ENCODE assay signal across 13 mouse cellular contexts in the genomic region with DNA sequence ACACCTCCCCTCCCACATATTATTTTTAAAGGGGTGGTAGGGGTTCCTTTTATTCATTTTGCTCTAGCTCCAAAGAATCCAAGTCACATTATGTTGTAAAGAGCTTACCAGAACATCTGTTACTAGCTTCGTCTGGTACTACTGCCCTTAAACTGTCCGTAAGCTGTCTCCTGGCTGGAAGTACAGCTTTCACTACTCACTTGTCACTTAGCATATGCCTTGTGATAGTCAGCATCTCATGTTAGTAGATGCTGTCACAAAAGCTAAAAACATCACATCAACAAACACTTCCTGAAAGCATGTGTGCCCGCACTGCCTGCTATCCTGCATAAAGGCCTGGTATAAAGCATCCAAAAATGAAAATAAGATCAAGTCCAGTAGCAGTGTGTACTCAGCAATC. TPM values are rescaled to one million over a fixed set of nuclear protein-coding genes. Genes with fewer than 3 reads are reported as not detected.
DNase-seq lines count a peak whose midpoint lies in the region; ATAC-seq and TF ChIP-seq lines count a peak whose summit lies in the region.
"Had no signal": no experiment of that assay in that cellular context is flagged by ENCODE, and none has a peak within 500 bp of the region (broad histone marks: within the 10 kb centered on the region; RNA-seq: fewer than 3 reads in every experiment).

No protein-coding gene starts in this region.

- H3K9me3 ChIP-seq in forebrain, embryonic 16.5 days (ENCODE audit: control insufficient read depth, low read length) = no peaks in the 10 kb centered on the region
- H3K9me3 ChIP-seq in forebrain, embryonic 11.5 days (ENCODE audit: control insufficient read depth, low read length) = no peaks in the 10 kb centered on the region
- no peaks in the 10 kb centered on the region for H3K9me3 ChIP-seq in ES-Bruce4 (replicated peaks; ENCODE audit: control insufficient read depth, insufficient read depth, low read length, poor library complexity, severe bottlenecking)
- H3K9me3 ChIP-seq in liver, embryonic 14.5 days (ENCODE audit: control insufficient read depth, low read length) = no peaks in the 10 kb centered on the region
- H3K9me3 ChIP-seq in hindbrain, postnatal 0 days (ENCODE audit: low read length) = no peaks in the 10 kb centered on the region
- H3K9me3 ChIP-seq: hindbrain, embryonic 12.5 days had no signal

- no peak for TF ChIP-seq EP300 in ES-Bruce4 (IDR thresholded peaks at IDR 0.05; ENCODE audit: insufficient read depth, low read depth, low read length)
- no peak for TF ChIP-seq EP300 in liver, embryonic 14.5 days (IDR thresholded peaks at IDR 0.05; ENCODE audit: low read depth)

- H3K4me2 ChIP-seq in forebrain, embryonic 16.5 days (ENCODE audit: low read length) = no peak overlapping the region
- no peak overlapping the region for H3K4me2 ChIP-seq in forebrain, embryonic 11.5 days (ENCODE audit: low read depth, low read length, severe bottlenecking)
- peak overlapping the region; percentile 67 for H3K4me2 ChIP-seq in liver, embryonic 14.5 days (ENCODE audit: low read depth)
- no peak overlapping the region for H3K4me2 ChIP-seq in hindbrain, postnatal 0 days (ENCODE audit: low read depth, low read length)

- H3K4me3 ChIP-seq in forebrain, embryonic 16.5 days (replicated peaks; ENCODE audit: low read length) = no peak overlapping the region
- H3K4me3 ChIP-seq in forebrain, embryonic 11.5 days (ENCODE audit: low read depth, low read length) = no peak overlapping the region
- H3K4me3 ChIP-seq in liver, adult 2 months (ENCODE audit: insufficient read depth, low read depth, low read length) = no peak overlapping the region
- no peak overlapping the region for H3K4me3 ChIP-seq in ES-Bruce4 (ENCODE audit: low read depth, low read length)
- peak overlapping the region in 1 of 2 experiments; percentile 92; a peak in 2 of 4 replicates for H3K4me3 ChIP-seq in liver, embryonic 14.5 days (ENCODE audit: insufficient read depth in 1 of 2, low read depth in 2 of 2, low read length in 2 of 2)
- H3K4me3 ChIP-seq in hindbrain, postnatal 0 days (ENCODE audit: low read length) = no peak overlapping the region
- H3K4me3 ChIP-seq: hindbrain, embryonic 12.5 days had no signal

- H3K27ac ChIP-seq in forebrain, embryonic 16.5 days (ENCODE audit: low read length) = no peak overlapping the region
- H3K27ac ChIP-seq in forebrain, embryonic 11.5 days (ENCODE audit: low read depth, low read length) = no peak overlapping the region
- peak overlapping the region; percentile 42; the same call in 1 of the 2 replicates for H3K27ac ChIP-seq in liver, adult 2 months (replicated peaks; ENCODE audit: insufficient read depth, low read depth, low read length)
- H3K27ac ChIP-seq in ES-Bruce4 (ENCODE audit: insufficient read depth, low read length) = peak overlapping the region; percentile 60
- H3K27ac ChIP-seq in liver, embryonic 14.5 days = peak overlapping the region; percentile 83
- H3K27ac ChIP-seq in hindbrain, postnatal 0 days = no peak overlapping the region
- H3K27ac ChIP-seq: hindbrain, embryonic 12.5 days had no signal

- TF ChIP-seq CTCF in liver, adult 2 months (IDR thresholded peaks at IDR 0.05; ENCODE audit: low read depth, low read length) = no peak
- no peak for TF ChIP-seq CTCF in ES-Bruce4 (IDR thresholded peaks at IDR 0.05; ENCODE audit: low read depth, low read length)
- no peak for TF ChIP-seq CTCF in liver, embryonic 14.5 days (IDR thresholded peaks at IDR 0.05; ENCODE audit: low read depth)
- TF ChIP-seq CTCF in hindbrain, postnatal 0 days (IDR thresholded peaks at IDR 0.05; ENCODE audit: low read depth) = no peak

- peaks cover 28% of the 10 kb centered on the region; the same call in 1 of the 2 replicates for H3K79me2 ChIP-seq in liver, adult 2 months (ENCODE audit: control insufficient read depth, insufficient read depth, low read length)

- 52% methylated on average over 3 of the region's 3 CpGs for WGBS in forebrain, embryonic 16.5 days
- 87% methylated on average over 3 of the region's 3 CpGs for WGBS in forebrain, embryonic 11.5 days
- WGBS in liver, adult 2 months = 77% methylated on average over 3 of the region's 3 CpGs
- 81% methylated on average over 3 of the region's 3 CpGs for WGBS in liver, embryonic 14.5 days (ENCODE audit: insufficient replicate concordance)
- 70% methylated on average over 3 of the region's 3 CpGs for WGBS in hindbrain, postnatal 0 days

- no peaks in the 10 kb centered on the region for H3K36me3 ChIP-seq in forebrain, embryonic 16.5 days (ENCODE audit: control insufficient read depth, insufficient read depth)
- H3K36me3 ChIP-seq in forebrain, embryonic 11.5 days (ENCODE audit: control insufficient read depth, insufficient read depth, low read length) = no peaks in the 10 kb centered on the region
- no peaks in the 10 kb centered on the region for H3K36me3 ChIP-seq in liver, adult 2 months (ENCODE audit: control insufficient read depth, insufficient read depth, low read length)
- H3K36me3 ChIP-seq in ES-Bruce4 (ENCODE audit: control insufficient read depth, insufficient read depth, low read length, poor library complexity, severe bottlenecking) = 0 out of 2 replicates have a peak, but pooled peaks cover 5% of the 10 kb centered on the region
- H3K36me3 ChIP-seq in liver, embryonic 14.5 days (replicated peaks; ENCODE audit: control insufficient read depth, insufficient read depth, low read depth) = no peaks in the 10 kb centered on the region; the same call in 1 of the 2 replicates
- H3K36me3 ChIP-seq in hindbrain, postnatal 0 days (ENCODE audit: insufficient read depth, low read length) = no peaks in the 10 kb centered on the region
- H3K36me3 ChIP-seq: hindbrain, embryonic 12.5 days had no signal

- H3K27me3 ChIP-seq in forebrain, embryonic 16.5 days (replicated peaks; ENCODE audit: control insufficient read depth, insufficient read depth, low read length) = no peaks in the 10 kb centered on the region
- no peaks in the 10 kb centered on the region for H3K27me3 ChIP-seq in forebrain, embryonic 11.5 days (ENCODE audit: control insufficient read depth, insufficient read depth, low read length)
- no peaks in the 10 kb centered on the region for H3K27me3 ChIP-seq in liver, adult 2 months (ENCODE audit: control insufficient read depth, insufficient read depth, low read length)
- no peaks in the 10 kb centered on the region for H3K27me3 ChIP-seq in ES-Bruce4 (ENCODE audit: control insufficient read depth, insufficient read depth, low read length, poor library complexity, severe bottlenecking)
- no peaks in the 10 kb centered on the region for H3K27me3 ChIP-seq in liver, embryonic 14.5 days (ENCODE audit: control insufficient read depth, insufficient read depth, low read length)
- H3K27me3 ChIP-seq in hindbrain, postnatal 0 days (ENCODE audit: insufficient read depth, low read length) = no peaks in the 10 kb centered on the region
- H3K27me3 ChIP-seq: hindbrain, embryonic 12.5 days had no signal

- ATAC-seq in forebrain, embryonic 16.5 days = no peak
- ATAC-seq in forebrain, embryonic 11.5 days (replicated peaks; ENCODE audit: low FRiP score) = no peak
- ATAC-seq in liver, embryonic 14.5 days (ENCODE audit: insufficient read depth) = no peak
- no peak for ATAC-seq in CD4-positive, CD25-positive, alpha-beta regulatory T cell, adult 4 months
- ATAC-seq in hindbrain, postnatal 0 days = no peak

- TF ChIP-seq POLR2A in liver, adult 2 months (IDR thresholded peaks at IDR 0.05; ENCODE audit: extremely low read depth, insufficient read depth, low read length) = no peak
- TF ChIP-seq POLR2A in ES-Bruce4 (IDR thresholded peaks at IDR 0.05; ENCODE audit: insufficient read depth, low read length) = no peak

- no peak for DNase-seq in forebrain, embryonic 11.5 days (ENCODE audit: low spot score)
- no peak for DNase-seq in liver, adult 2 months (ENCODE audit: extremely low read depth, low read depth, low spot score)
- no peak for DNase-seq in liver
- no peak for DNase-seq in liver, embryonic 14.5 days (ENCODE audit: low read depth in 3 of 3, low spot score in 3 of 3)
- DNase-seq in hindbrain, postnatal 0 days (ENCODE audit: low spot score) = no peak
- DNase-seq: adrenal gland, postnatal 14 days; cerebellum, adult 11 months; kidney, adult 9 months; retina, postnatal 1 day had no signal

- 0 out of 2 replicates have a peak overlapping the region, but pooled peaks have one; percentile 15 for H3K9ac ChIP-seq in forebrain, embryonic 16.5 days (replicated peaks; ENCODE audit: low read depth, low read length)
- H3K9ac ChIP-seq in forebrain, embryonic 11.5 days (ENCODE audit: low read length) = no peak overlapping the region
- no peak overlapping the region; the same call in 1 of the 2 replicates for H3K9ac ChIP-seq in liver, adult 2 months (ENCODE audit: low read depth, low read length)
- peak overlapping the region; percentile 93 for H3K9ac ChIP-seq in ES-Bruce4 (ENCODE audit: low read depth, poor library complexity, severe bottlenecking)
- peak overlapping the region; percentile 97 for H3K9ac ChIP-seq in liver, embryonic 14.5 days (replicated peaks)
- no peak overlapping the region for H3K9ac ChIP-seq in hindbrain, postnatal 0 days (replicated peaks; ENCODE audit: low read length)
- H3K9ac ChIP-seq: hindbrain, embryonic 12.5 days had no signal

- H3K4me1 ChIP-seq in forebrain, embryonic 16.5 days (replicated peaks; ENCODE audit: control insufficient read depth, insufficient read depth, low read length) = peaks cover 31% of the 10 kb centered on the region
- H3K4me1 ChIP-seq in forebrain, embryonic 11.5 days (replicated peaks; ENCODE audit: control insufficient read depth, insufficient read depth, low read length) = 0 out of 2 replicates have a peak, but pooled peaks cover 2% of the 10 kb centered on the region
- peaks cover 32% of the 10 kb centered on the region for H3K4me1 ChIP-seq in liver, adult 2 months (ENCODE audit: control insufficient read depth, insufficient read depth, low read length)
- peaks cover 1% of the 10 kb centered on the region for H3K4me1 ChIP-seq in ES-Bruce4 (ENCODE audit: control insufficient read depth, insufficient read depth, low read length)
- H3K4me1 ChIP-seq in liver, embryonic 14.5 days (replicated peaks; ENCODE audit: control insufficient read depth in 2 of 2, insufficient read depth in 2 of 2, low read length in 1 of 2) = peaks cover 47 to 51% of the 10 kb centered on the region in 2 experiments
- H3K4me1 ChIP-seq in hindbrain, postnatal 0 days (ENCODE audit: insufficient read depth, low read length) = peaks cover 15% of the 10 kb centered on the region

RNA-seq across cellular contexts. Expression of a gene that starts 55.0 kb away (rescaled TPM):
- polyA plus RNA-seq in forebrain, embryonic 16.5 days (2015; fragmentation: Nextera tagmentation; extraction: Ambion mirVana) = 272 and 295 TPM in 2 replicates
- 102 and 110 TPM in 2 replicates for polyA plus RNA-seq in forebrain, embryonic 11.5 days (2014; fragmentation: Nextera tagmentation; extraction: Ambion mirVana)
- under 0.01 TPM in 1 of 2 replicates, not detected in the other for total RNA-seq in liver, adult 2 months (2014; rRNA removed)
- not detected in 2 replicates for polyA plus RNA-seq in liver, adult 2 months (2012; rRNA removed)
- 21.2 and 21.9 TPM in 2 replicates for polyA plus RNA-seq in ES-Bruce4 (2011; ENCODE audit: insufficient read depth, insufficient read length, low read depth, missing spikeins)
- 0.02 and 0.36 TPM in 2 replicates for polyA plus RNA-seq in liver, embryonic 14.5 days (2012; rRNA removed)
- 0.09 TPM in 1 of 2 replicates, not detected in the other for polyA plus RNA-seq in liver, embryonic 14.5 days (2014; fragmentation: Nextera tagmentation; extraction: Ambion mirVana)
- not detected for polyA plus RNA-seq in CD4-positive, CD25-positive, alpha-beta regulatory T cell, adult 4 months (2017; shearing (Covaris generic))
- 217 and 280 TPM in 2 replicates for total RNA-seq in hindbrain, postnatal 0 days (2014; rRNA removed)
- polyA plus RNA-seq in hindbrain, postnatal 0 days (2015; fragmentation: Nextera tagmentation; extraction: Ambion mirVana) = 294 and 315 TPM in 2 replicates

RNA-seq across cellular contexts. Expression of a gene that starts 55.4 kb away (rescaled TPM):
- 76.8 and 81.4 TPM in 2 replicates for polyA plus RNA-seq in forebrain, embryonic 16.5 days (2015; fragmentation: Nextera tagmentation; extraction: Ambion mirVana)
- 71.8 and 77.9 TPM in 2 replicates for polyA plus RNA-seq in forebrain, embryonic 11.5 days (2014; fragmentation: Nextera tagmentation; extraction: Ambion mirVana)
- 12.6 and 14.8 TPM in 2 replicates for total RNA-seq in liver, adult 2 months (2014; rRNA removed)
- 7.4 and 7.5 TPM in 2 replicates for polyA plus RNA-seq in liver, adult 2 months (2012; rRNA removed)
- 62.4 and 76.9 TPM in 2 replicates for polyA plus RNA-seq in ES-Bruce4 (2011; ENCODE audit: insufficient read depth, insufficient read length, low read depth, missing spikeins)
- 10.7 and 14.9 TPM in 2 replicates for polyA plus RNA-seq in liver, embryonic 14.5 days (2012; rRNA removed)
- 45.0 and 52.3 TPM in 2 replicates for polyA plus RNA-seq in liver, embryonic 14.5 days (2014; fragmentation: Nextera tagmentation; extraction: Ambion mirVana)
- polyA plus RNA-seq in CD4-positive, CD25-positive, alpha-beta regulatory T cell, adult 4 months (2017; shearing (Covaris generic)) = 10 to 100 TPM; 38.0 to 42.2 TPM
- total RNA-seq in hindbrain, postnatal 0 days (2014; rRNA removed) = 43.4 and 44.2 TPM in 2 replicates
- polyA plus RNA-seq in hindbrain, postnatal 0 days (2015; fragmentation: Nextera tagmentation; extraction: Ambion mirVana) = 79.8 and 80.7 TPM in 2 replicates

Comparison
In these comparisons a context has a peak if more than half of its experiments do, and no peak if none do; other contexts are left out.
1. H3K9ac ChIP-seq: peak in forebrain, embryonic 16.5 days (single experiment), ES-Bruce4 (single experiment) and liver, embryonic 14.5 days (single experiment); none in forebrain, embryonic 11.5 days (single experiment), liver, adult 2 months (single experiment) and hindbrain, postnatal 0 days (single experiment).
2. H3K27ac ChIP-seq: peak in liver, adult 2 months (single experiment), ES-Bruce4 (single experiment) and liver, embryonic 14.5 days (single experiment); none in forebrain, embryonic 16.5 days (single experiment), forebrain, embryonic 11.5 days (single experiment) and hindbrain, postnatal 0 days (single experiment).
3. RNA of a gene that starts 55.0 kb away (polyA plus RNA-seq): 294 to 315 TPM in hindbrain, postnatal 0 days, 272 to 295 TPM in forebrain, embryonic 16.5 days, 102 to 110 TPM in forebrain, embryonic 11.5 days and 21.2 to 21.9 TPM in ES-Bruce4; not detected in CD4-positive, CD25-positive, alpha-beta regulatory T cell, adult 4 months, 0.02 to 0.36 TPM in liver, embryonic 14.5 days and not detected in liver, adult 2 months; every median in the first group is over 10 times any median in the second.